9 mouse cellular contexts compared by ENCODE assay signal in the genomic region with DNA sequence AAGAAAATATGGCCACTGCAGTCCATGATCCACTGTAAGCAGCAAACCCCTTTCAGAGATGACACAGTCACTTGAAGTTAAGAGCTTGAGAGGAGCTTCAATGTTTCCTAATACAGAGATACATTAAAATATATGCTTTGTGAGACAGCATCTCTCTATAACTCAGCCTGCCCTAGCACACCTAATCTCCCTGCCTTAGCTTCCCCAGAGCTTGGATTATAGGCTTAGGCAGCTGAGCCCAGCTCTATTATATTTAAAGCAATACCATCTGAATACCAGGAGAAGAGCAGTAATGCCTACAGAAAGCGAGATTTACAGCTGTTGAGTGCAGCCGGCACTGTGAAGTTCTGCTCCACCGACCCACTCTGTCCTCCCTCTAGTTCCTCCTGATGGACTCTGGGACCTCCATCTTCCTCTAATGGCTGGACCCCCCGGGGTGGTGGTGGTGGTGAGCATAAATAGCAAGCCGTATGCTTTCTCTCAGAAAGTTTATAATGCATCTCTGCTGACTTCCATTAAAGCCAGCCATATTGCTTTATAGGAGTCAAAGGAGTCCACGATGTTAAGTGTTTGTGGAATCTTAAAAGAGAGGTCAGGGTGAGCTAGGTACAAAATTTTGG. TPM values are rescaled to one million over a fixed set of nuclear protein-coding genes. Genes with fewer than 3 reads are reported as not detected.
DNase-seq lines count a peak whose midpoint lies in the region; ATAC-seq and TF ChIP-seq lines count a peak whose summit lies in the region.
"Had no signal": no experiment of that assay in that cellular context is flagged by ENCODE, and none has a peak within 500 bp of the region (broad histone marks: within the 10 kb centered on the region; RNA-seq: fewer than 3 reads in every experiment).

No protein-coding gene starts in this region.

- no peak for DNase-seq in kidney, adult 18-20 months
- DNase-seq in embryo, embryonic 11 days, result no peak
- DNase-seq in left cerebral cortex, postnatal 25 days (ENCODE audit: low spot score in 2 of 2), result no peak
- DNase-seq: kidney, postnatal 36 days; thymus, adult 18-20 months had no signal

- H3K4me3 ChIP-seq in kidney, embryonic 16.5 days (ENCODE audit: low read length), result no peak overlapping the region
- H3K4me3 ChIP-seq in bone marrow, adult 2 months (replicated peaks; ENCODE audit: control insufficient read depth, low read depth, low read length), result no peak overlapping the region
- no peak overlapping the region for H3K4me3 ChIP-seq in hindbrain, embryonic 16.5 days (ENCODE audit: low read length)
- H3K4me3 ChIP-seq in midbrain, embryonic 13.5 days (replicated peaks), result no peak overlapping the region

- no peak overlapping the region for H3K27ac ChIP-seq in kidney, embryonic 16.5 days (ENCODE audit: low read length)
- H3K27ac ChIP-seq in bone marrow, adult 2 months (ENCODE audit: control insufficient read depth, insufficient read depth, low read depth, low read length, poor library complexity), result peak overlapping the region; percentile 49; the same call in 1 of the 2 replicates
- H3K27ac ChIP-seq in hindbrain, embryonic 16.5 days (ENCODE audit: low read depth, low read length), result no peak overlapping the region; the same call in 1 of the 2 replicates
- H3K27ac ChIP-seq in midbrain, embryonic 13.5 days, result peak overlapping the region; percentile 99; the same call in 1 of the 2 replicates

- no peaks in the 10 kb centered on the region for H3K9me3 ChIP-seq in kidney, embryonic 16.5 days (ENCODE audit: low read length)
- H3K9me3 ChIP-seq in hindbrain, embryonic 16.5 days (ENCODE audit: control insufficient read depth, low read length), result no peaks in the 10 kb centered on the region
- H3K9me3 ChIP-seq in midbrain, embryonic 13.5 days, result no peaks in the 10 kb centered on the region

- ATAC-seq in kidney, embryonic 16.5 days (ENCODE audit: low FRiP score, low TSS enrichment), result no peak
- no peak for ATAC-seq in hindbrain, embryonic 16.5 days
- no peak for ATAC-seq in midbrain, embryonic 13.5 days

- TF ChIP-seq CTCF in bone marrow, adult 2 months (IDR thresholded peaks at IDR 0.05; ENCODE audit: control insufficient read depth, insufficient read depth, low read length), result no peak

- WGBS in kidney, embryonic 16.5 days, result 45% methylated on average over 6 of the region's 6 CpGs
- 27% methylated on average over 6 of the region's 6 CpGs for WGBS in bone marrow, adult 2 months
- WGBS in hindbrain, embryonic 16.5 days, result 78% methylated on average over 6 of the region's 6 CpGs
- WGBS in midbrain, embryonic 13.5 days, result 61% methylated on average over 6 of the region's 6 CpGs

- H3K4me2 ChIP-seq in kidney, embryonic 16.5 days (replicated peaks; ENCODE audit: low read depth, low read length), result peak overlapping the region; percentile 82; the same call in 1 of the 2 replicates
- peak overlapping the region; percentile 89; the same call in 1 of the 2 replicates for H3K4me2 ChIP-seq in hindbrain, embryonic 16.5 days (ENCODE audit: low read length)
- H3K4me2 ChIP-seq in midbrain, embryonic 13.5 days (replicated peaks), result no peak overlapping the region

- intact Hi-C loops in left cerebral cortex, postnatal 25 days (cut with DNase I), result no loop called here

- no peak overlapping the region for H3K9ac ChIP-seq in kidney, embryonic 16.5 days (replicated peaks; ENCODE audit: low read length)
- no peak overlapping the region for H3K9ac ChIP-seq in hindbrain, embryonic 16.5 days (ENCODE audit: low read depth, low read length)
- H3K9ac ChIP-seq in midbrain, embryonic 13.5 days (replicated peaks), result no peak overlapping the region

- H3K36me3 ChIP-seq in kidney, embryonic 16.5 days (ENCODE audit: insufficient read depth, low read length), result no peaks in the 10 kb centered on the region
- H3K36me3 ChIP-seq in hindbrain, embryonic 16.5 days (ENCODE audit: control insufficient read depth, insufficient read depth, low read length), result no peaks in the 10 kb centered on the region
- H3K36me3 ChIP-seq in midbrain, embryonic 13.5 days, result no peaks in the 10 kb centered on the region

- H3K27me3 ChIP-seq in kidney, embryonic 16.5 days (ENCODE audit: insufficient read depth, low read length), result no peaks in the 10 kb centered on the region
- no peaks in the 10 kb centered on the region for H3K27me3 ChIP-seq in hindbrain, embryonic 16.5 days (replicated peaks; ENCODE audit: control insufficient read depth, insufficient read depth, low read length)
- no peaks in the 10 kb centered on the region for H3K27me3 ChIP-seq in midbrain, embryonic 13.5 days

- no peak for TF ChIP-seq POLR2A in bone marrow, adult 2 months (IDR thresholded peaks at IDR 0.05; ENCODE audit: borderline replicate concordance, control insufficient read depth, low read depth, low read length)

- peaks cover 30% of the 10 kb centered on the region for H3K4me1 ChIP-seq in kidney, embryonic 16.5 days (ENCODE audit: insufficient read depth, low read length)
- peaks cover 5% of the 10 kb centered on the region for H3K4me1 ChIP-seq in bone marrow, adult 2 months (ENCODE audit: control insufficient read depth, insufficient read depth, low read length)
- peaks cover 19% of the 10 kb centered on the region for H3K4me1 ChIP-seq in hindbrain, embryonic 16.5 days (ENCODE audit: control insufficient read depth, insufficient read depth, low read depth, low read length)
- H3K4me1 ChIP-seq in midbrain, embryonic 13.5 days (replicated peaks), result peaks cover 38% of the 10 kb centered on the region

RNA-seq across cellular contexts. Expression of gene Mapk6, which starts 1.2 kb away (rescaled TPM):
- 55.0 and 61.9 TPM in 2 replicates for polyA plus RNA-seq in kidney, embryonic 16.5 days (2015; fragmentation: Nextera tagmentation; extraction: Ambion mirVana)
- polyA plus RNA-seq in bone marrow, adult 2 months (2011; ENCODE audit: insufficient read depth, insufficient read length, low replicate concordance, missing spikeins), result 16.0 and 36.8 TPM in 2 replicates
- polyA plus RNA-seq in hindbrain, embryonic 16.5 days (2015; fragmentation: Nextera tagmentation; extraction: Ambion mirVana), result 142 and 147 TPM in 2 replicates
- polyA plus RNA-seq in midbrain, embryonic 13.5 days (2015; fragmentation: Nextera tagmentation; extraction: Ambion mirVana), result 196 and 199 TPM in 2 replicates
- total RNA-seq in left cerebral cortex, postnatal 25 days (2021), result 10 to 100 TPM; 73.1 to 74.8 TPM

RNA-seq across cellular contexts. Expression of gene Leo1, which starts 30.3 kb away (rescaled TPM):
- 40.1 and 43.1 TPM in 2 replicates for polyA plus RNA-seq in kidney, embryonic 16.5 days (2015; fragmentation: Nextera tagmentation; extraction: Ambion mirVana)
- 14.4 and 22.5 TPM in 2 replicates for polyA plus RNA-seq in bone marrow, adult 2 months (2011; ENCODE audit: insufficient read depth, insufficient read length, low replicate concordance, missing spikeins)
- polyA plus RNA-seq in hindbrain, embryonic 16.5 days (2015; fragmentation: Nextera tagmentation; extraction: Ambion mirVana), result 42.6 and 43.0 TPM in 2 replicates
- 46.8 and 49.2 TPM in 2 replicates for polyA plus RNA-seq in midbrain, embryonic 13.5 days (2015; fragmentation: Nextera tagmentation; extraction: Ambion mirVana)
- total RNA-seq in left cerebral cortex, postnatal 25 days (2021), result 10 to 100 TPM; 25.5 to 29.1 TPM

Comparison
In these comparisons a context has a peak if more than half of its experiments do, and no peak if none do; other contexts are left out.
1. H3K27ac ChIP-seq: peak in bone marrow, adult 2 months (single experiment) and midbrain, embryonic 13.5 days (single experiment); none in kidney, embryonic 16.5 days (single experiment) and hindbrain, embryonic 16.5 days (single experiment).